Mouse (Mus musculus) limb, embryonic 15.5 days (tissue): ENCODE data around the gene Ppp1r14a. TPM values are rescaled to one million over a fixed set of nuclear protein-coding genes. Genes with fewer than 3 reads are reported as not detected.

Experiments
- ATAC-seq: fragments of 200-750 bp; cut with Nextera tagmentation; 2 replicates; pipeline ENCODE4 v1.8.0; 2017; ENCODE audit warnings: low read depth, moderate TSS enrichment; ENCODE audit not compliant: insufficient number of reproducible peaks, low FRiP score, low TSS enrichment
- H3K27ac ChIP-seq: fragments of 300-500 bp; sonication (generic); 2 replicates; pipeline ENCODE4 v1.5.1; 2015; ENCODE audit warnings: moderate library complexity, mild to moderate bottlenecking, inconsistent platforms
- H3K27me3 ChIP-seq: fragments of 300-500 bp; sonication (generic); 2 replicates; pipeline ENCODE4 v1.6.1; 2015; ENCODE audit warnings: inconsistent platforms
- H3K36me3 ChIP-seq: fragments of 300-500 bp; sonication (generic); 2 replicates; pipeline ENCODE4 v1.6.1; 2015; ENCODE audit warnings: inconsistent platforms
- H3K4me1 ChIP-seq: fragments of 300-500 bp; sonication (generic); 2 replicates; pipeline ENCODE4 v1.6.1; 2015; ENCODE audit warnings: inconsistent platforms
- H3K4me2 ChIP-seq: fragments of 300-500 bp; sonication (generic); 2 replicates; pipeline ENCODE4 v1.6.1; 2015; ENCODE audit warnings: mild to moderate bottlenecking, inconsistent platforms
- H3K4me3 ChIP-seq: fragments of 300-500 bp; sonication (generic); 2 replicates; pipeline ENCODE4 v1.5.1; 2015; ENCODE audit warnings: mild to moderate bottlenecking, inconsistent platforms
- H3K9ac ChIP-seq: fragments of 300-500 bp; sonication (generic); 2 replicates; pipeline ENCODE4 v1.6.1; 2015; ENCODE audit warnings: inconsistent platforms
- H3K9me3 ChIP-seq: fragments of 300-500 bp; sonication (generic); 2 replicates; pipeline ENCODE4 v1.6.1; 2016; ENCODE audit warnings: inconsistent platforms
- WGBS: fragments of 180-500 bp; shearing (Covaris S2); methylation state at CpG from one replicate; pipeline ENCODE4 v1.1.7; 2015; 5-methylcytosine and 5-hydroxymethylcytosine counted together
- polyA plus RNA-seq: library from polyadenylated mRNA; unstranded; fragments of >200 nt; fragmentation: Nextera tagmentation; extraction: Ambion mirVana; gene quantifications from 2 replicates; pipeline ENCODE4 v1.2.1, GENCODE M21; 2015

Ppp1r14a gene
- polyA plus RNA-seq, 1 experiment from 2014 or later, result 15.5 TPM

DNA sequence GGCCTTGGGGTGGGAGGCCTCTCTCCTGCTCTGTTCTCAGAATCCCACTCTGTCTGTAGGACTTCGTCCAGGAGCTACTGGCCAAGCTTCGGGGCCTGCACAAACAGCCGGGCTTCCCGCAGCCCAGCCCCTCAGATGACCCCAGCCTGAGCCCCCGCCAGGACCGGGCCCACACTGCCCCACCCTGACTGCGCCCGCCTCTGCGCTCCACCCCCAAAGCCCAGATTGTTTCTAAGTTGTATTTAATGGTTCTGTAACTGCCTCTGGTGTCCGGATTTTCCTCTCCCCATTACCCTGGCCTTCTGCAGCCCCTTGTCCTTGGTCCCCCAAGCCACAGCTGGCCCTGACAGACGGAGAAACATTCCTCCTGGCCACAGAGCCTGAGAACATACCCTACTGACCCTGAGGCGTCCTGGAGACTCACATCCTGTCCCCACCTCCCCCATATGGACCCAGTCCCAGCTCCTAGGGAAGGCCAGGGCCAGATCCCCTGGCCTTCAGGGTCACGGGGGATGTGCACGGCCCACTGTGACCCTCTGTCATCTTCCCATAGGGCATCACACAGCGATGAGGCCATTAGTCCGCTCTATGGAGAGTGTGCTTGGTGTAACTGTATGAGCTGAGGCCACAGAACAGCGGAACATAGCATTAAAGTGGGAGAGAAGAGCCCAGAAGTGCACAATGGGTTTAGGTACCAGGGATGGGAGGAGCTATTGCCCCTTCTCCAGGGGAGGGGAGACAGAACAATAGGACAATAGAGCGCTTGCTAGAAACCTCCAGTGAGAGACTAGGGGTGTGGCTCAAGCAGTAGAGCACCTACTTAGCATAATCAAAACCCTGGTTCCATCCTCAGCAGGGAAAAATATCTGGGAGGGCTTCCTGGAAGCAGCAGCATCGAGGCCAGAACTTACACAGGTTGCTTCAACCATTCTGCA, 4.3 kb downstream of the Ppp1r14a start:
- H3K27me3 ChIP-seq, result no peaks in the 10 kb centered on the region
- H3K4me3 ChIP-seq, result no peak overlapping the region
- no peak overlapping the region for H3K4me2 ChIP-seq
- peaks cover 48% of the 10 kb centered on the region for H3K4me1 ChIP-seq
- no peak for ATAC-seq
- H3K9me3 ChIP-seq, result no peaks in the 10 kb centered on the region
- WGBS, result 43% methylated on average over 19 of the region's 19 CpGs
- H3K36me3 ChIP-seq, result no peaks in the 10 kb centered on the region
- no peak overlapping the region for H3K27ac ChIP-seq
- 0 out of 2 replicates have a peak overlapping the region, but pooled peaks have one; percentile 14 for H3K9ac ChIP-seq

- H3K4me1 ChIP-seq, result peaks cover 40% of the 10 kb centered on the region
- no peak overlapping the region for H3K9ac ChIP-seq
- no peak overlapping the region for H3K4me3 ChIP-seq
- 69% methylated on average over 13 of the region's 13 CpGs for WGBS
- H3K27ac ChIP-seq, result no peak overlapping the region
- H3K36me3 ChIP-seq, result no peaks in the 10 kb centered on the region
- H3K27me3 ChIP-seq, result no peaks in the 10 kb centered on the region
- no peak for ATAC-seq
- no peaks in the 10 kb centered on the region for H3K9me3 ChIP-seq
- H3K4me2 ChIP-seq, result no peak overlapping the region
These were observed 5.1 kb downstream of the Ppp1r14a start for GRCm38 (mm10) chr7:29294111-29294761.

DNA sequence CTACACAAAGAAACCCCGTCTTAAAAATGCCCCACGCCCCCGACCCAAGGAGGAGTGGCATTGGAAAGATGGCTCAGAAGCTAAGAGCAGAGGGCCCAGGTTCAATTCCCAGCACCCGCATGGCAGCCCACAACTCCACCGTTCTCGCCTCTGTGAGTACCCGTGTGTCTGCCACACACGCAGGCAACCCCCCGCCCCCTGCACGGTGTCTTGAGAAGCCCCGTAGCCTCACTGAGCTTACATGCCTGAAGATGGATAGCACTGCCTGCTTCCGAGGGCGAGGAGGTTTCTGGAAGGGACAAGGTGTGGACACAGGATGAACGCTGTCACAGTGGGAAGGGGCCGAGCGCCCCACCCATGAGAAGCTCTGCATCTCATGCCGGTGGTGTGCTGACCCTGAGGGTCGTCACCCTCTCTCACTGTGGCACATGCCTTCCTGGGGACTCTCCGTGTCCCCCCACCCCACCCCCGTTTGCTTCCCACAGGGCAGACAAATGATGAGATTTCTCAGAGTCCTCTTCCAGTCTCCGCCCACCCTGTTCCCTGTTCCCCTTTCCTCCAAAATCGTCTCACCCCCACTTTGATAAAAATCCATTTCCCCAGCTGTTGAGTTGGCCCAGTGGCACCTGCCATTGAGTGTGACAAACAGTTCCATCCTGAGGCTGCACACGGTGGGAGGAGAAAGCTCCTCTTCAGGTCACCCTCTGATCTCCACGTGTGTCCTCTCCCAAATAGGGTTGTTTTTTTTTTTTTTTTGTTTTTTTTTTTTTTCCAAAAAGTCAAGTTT, 6.9 kb downstream of the Ppp1r14a start:
- Histone ChIP-seq H3K27ac (no peak overlapping the region), H3K9ac (no peak overlapping the region), H3K9me3 (no peaks in the 10 kb centered on the region), H3K4me2 (no peak overlapping the region), H3K36me3 (no peaks in the 10 kb centered on the region), H3K4me1 (peaks cover 30% of the 10 kb centered on the region), H3K27me3 (no peaks in the 10 kb centered on the region), H3K4me3 (no peak overlapping the region)
- no peak for ATAC-seq
- WGBS, result 82% methylated on average over 24 of the region's 24 CpGs

DNA sequence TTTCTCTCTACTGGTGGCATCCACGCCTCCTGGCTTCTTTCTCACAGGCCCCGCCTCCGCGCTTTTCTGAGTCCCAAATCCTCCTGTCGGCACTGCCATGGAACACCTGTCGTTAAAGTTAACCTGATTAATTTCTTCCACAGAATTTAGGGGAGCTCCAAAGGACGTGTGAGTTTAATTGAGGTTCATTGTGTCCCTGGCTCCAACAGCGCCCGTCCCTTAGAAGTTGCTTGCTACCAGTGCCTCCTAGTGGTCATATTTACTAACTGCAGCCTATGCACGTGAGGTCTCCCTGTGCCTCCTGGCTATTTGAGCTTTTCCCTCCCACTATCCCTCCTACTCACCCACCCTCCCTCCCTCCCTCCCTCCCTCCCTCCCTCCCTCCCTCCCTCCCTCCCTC, 7.9 kb downstream of the Ppp1r14a start:
- Histone ChIP-seq H3K4me1 (peaks cover 23% of the 10 kb centered on the region), H3K9me3 (no peaks in the 10 kb centered on the region), H3K27me3 (no peaks in the 10 kb centered on the region), H3K4me3 (no peak overlapping the region), H3K4me2 (no peak overlapping the region), H3K36me3 (no peaks in the 10 kb centered on the region), H3K27ac (no peak overlapping the region), H3K9ac (no peak overlapping the region)
- WGBS, result 9% methylated on average over 10 of the region's 10 CpGs
- no peak for ATAC-seq

DNA sequence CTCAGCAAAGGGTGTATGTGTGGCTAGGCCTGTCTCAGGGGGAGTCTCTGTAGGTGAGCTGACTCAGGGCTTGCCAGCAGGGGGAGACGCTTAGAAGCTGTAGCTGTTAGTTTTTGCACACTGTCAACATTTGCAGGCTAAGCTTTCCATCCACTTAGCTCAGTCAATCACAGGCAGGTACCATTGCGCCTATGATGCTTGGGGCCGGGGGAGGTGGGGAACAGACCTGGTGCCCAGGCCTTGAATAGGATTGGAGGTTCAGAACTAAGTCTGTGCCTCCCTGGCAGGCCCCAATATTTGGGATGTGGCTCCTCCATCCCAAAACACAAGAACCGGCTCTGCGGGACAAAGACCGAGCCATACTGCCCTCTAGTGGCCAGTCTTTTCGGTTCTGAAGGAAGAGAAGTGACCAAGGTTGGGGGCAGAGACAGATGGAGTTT, 12.0 kb downstream of the Ppp1r14a start:
- H3K9ac ChIP-seq, result no peak overlapping the region
- peak overlapping the region; percentile 32; the same call in 1 of the 2 replicates for H3K4me2 ChIP-seq
- peak overlapping the region; percentile 7; the same call in 1 of the 2 replicates for H3K4me3 ChIP-seq
- no peak overlapping the region for H3K27ac ChIP-seq
- WGBS, result 2% methylated on average over 7 of the region's 7 CpGs
- peaks cover 23% of the 10 kb centered on the region for H3K27me3 ChIP-seq
- peaks cover 30% of the 10 kb centered on the region for H3K4me1 ChIP-seq
- no peaks in the 10 kb centered on the region for H3K9me3 ChIP-seq
- ATAC-seq, result no peak
- H3K36me3 ChIP-seq, result no peaks in the 10 kb centered on the region

DNA sequence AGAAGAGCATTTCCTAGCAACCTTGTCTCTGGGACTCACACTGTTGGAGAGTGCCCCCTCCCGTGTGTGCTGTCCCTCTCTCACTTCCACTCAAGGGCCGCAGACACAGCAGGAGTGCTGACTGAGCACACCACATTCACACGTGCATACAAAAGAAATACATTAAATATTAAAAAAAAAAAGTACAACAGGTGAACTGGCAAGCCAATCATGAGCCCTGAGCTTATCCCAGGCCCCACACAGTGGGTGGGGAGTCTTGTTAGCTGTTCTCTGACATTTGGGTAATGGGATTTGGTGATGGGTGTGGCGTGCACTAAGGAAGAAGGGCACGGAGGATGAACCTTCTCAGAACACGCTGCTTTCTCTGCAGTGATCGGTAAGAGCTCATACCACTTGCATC, 13.5 kb downstream of the Ppp1r14a start:
- Histone ChIP-seq H3K27me3 (peaks cover 24% of the 10 kb centered on the region), H3K4me1 (peaks cover 40% of the 10 kb centered on the region), H3K27ac (no peak overlapping the region), H3K9me3 (no peaks in the 10 kb centered on the region), H3K36me3 (no peaks in the 10 kb centered on the region), H3K4me3 (no peak overlapping the region), H3K9ac (no peak overlapping the region), H3K4me2 (no peak overlapping the region)
- no peak for ATAC-seq
- WGBS, result 73% methylated on average over 7 of the region's 7 CpGs

DNA sequence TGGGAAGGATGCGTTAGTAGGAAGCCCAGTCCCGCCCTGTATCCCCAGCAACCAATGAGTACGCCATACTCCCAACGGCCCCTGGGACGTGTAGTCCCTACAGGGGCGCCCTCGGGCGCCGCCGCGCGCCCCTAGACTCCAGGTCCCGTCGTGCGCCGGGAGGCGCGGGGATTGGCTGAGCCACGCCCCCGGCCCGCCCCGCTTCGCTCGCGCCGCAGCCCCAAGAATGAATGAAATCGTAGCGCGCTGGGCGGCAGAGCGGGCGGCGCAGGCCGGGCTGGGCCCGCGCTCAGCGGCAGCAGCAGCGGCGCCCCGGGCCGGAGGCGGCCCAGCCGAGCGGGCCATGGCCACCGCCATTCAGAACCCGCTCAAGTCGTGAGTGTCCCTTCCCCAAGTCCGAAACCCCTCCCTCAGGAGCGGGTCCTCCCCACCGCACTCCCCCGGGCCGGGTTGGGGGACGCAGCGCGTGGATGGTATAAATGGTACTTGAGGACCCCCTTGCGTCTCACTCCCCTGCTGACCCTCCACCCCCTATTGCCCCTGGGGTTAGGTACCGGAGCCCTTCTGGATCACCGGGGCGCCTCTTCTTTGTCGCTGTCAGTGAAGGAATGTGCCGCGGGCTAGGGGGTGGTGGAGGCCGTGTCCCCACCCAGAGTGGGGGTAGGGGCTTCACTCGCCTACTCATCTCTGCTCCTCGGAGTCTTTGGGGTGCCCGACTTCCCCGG, 14.8 kb downstream of the Ppp1r14a start, which contains the start of gene Dpf1:
TSS of gene Dpf1 (plus strand) at position 214 of the 725 bp plus-strand sequence.
- H3K36me3 ChIP-seq, result no peaks in the 10 kb centered on the region
- H3K9ac ChIP-seq, result peak within 1 kb of the TSS; percentile 50
- ATAC-seq, result peak; percentile 62
- WGBS, result under 1% methylated on average over 66 of the region's 67 CpGs
- H3K9me3 ChIP-seq, result no peaks in the 10 kb centered on the region
- peaks cover 24% of the 10 kb centered on the region for H3K27me3 ChIP-seq
- H3K4me2 ChIP-seq, result peak within 1 kb of the TSS; percentile 99
- H3K27ac ChIP-seq, result no peak within 1 kb of the TSS
- H3K4me1 ChIP-seq, result peaks cover 51% of the 10 kb centered on the region
- peak within 1 kb of the TSS; percentile 56 for H3K4me3 ChIP-seq

DNA sequence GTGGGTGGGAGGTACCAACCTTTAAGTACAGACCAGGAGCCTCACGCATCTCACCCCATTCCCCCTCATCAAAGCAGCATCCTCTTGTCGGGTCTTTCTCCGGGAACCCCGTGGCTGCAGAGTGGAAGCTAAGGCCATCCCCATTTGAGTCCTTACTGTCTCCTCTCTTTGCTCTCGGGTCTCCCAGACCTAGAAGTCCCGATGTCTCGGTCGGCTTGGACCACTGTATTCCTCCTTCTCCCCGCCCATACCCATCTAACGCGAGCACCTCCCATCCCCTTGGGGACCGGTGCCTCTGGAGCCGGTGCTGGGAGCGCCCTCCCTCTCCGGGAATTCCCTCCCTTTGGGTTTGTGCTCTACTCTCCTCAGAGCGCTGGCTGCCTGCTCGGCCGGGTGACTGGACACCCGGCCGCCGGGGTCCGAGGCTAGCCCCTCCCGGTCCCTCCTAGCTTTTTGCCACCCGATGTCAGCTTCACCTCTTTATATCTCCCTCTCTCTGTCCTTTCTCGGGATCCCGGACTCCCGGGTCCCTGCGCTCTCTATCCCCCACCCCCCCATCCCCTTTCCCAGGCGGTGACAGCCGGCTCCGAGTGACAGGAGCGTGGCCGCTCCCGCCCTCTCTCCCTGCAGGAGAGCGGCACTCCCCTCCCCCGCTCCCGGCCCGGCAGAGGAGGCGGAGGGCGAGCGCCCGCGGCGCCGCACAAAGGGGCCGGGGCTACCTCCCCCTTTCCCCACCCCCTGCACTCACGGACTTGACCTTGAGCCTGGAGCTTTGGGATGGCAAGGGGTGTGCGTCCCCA, 15.6 kb downstream of the Ppp1r14a start:
- no peak for ATAC-seq
- Histone ChIP-seq H3K9me3 (no peaks in the 10 kb centered on the region), H3K4me1 (peaks cover 59% of the 10 kb centered on the region), H3K9ac (peak overlapping the region; percentile 50), H3K4me3 (peak overlapping the region; percentile 56), H3K4me2 (peak overlapping the region; percentile 99), H3K27me3 (peaks cover 24% of the 10 kb centered on the region), H3K27ac (no peak overlapping the region), H3K36me3 (no peaks in the 10 kb centered on the region)
- WGBS, result under 1% methylated on average over 47 of the region's 48 CpGs

- ATAC-seq, result no peak
- WGBS, result 37% methylated on average over 9 of the region's 9 CpGs
These were observed 16.3 kb downstream of the Ppp1r14a start for GRCm38 (mm10) chr7:29305263-29305988.

DNA sequence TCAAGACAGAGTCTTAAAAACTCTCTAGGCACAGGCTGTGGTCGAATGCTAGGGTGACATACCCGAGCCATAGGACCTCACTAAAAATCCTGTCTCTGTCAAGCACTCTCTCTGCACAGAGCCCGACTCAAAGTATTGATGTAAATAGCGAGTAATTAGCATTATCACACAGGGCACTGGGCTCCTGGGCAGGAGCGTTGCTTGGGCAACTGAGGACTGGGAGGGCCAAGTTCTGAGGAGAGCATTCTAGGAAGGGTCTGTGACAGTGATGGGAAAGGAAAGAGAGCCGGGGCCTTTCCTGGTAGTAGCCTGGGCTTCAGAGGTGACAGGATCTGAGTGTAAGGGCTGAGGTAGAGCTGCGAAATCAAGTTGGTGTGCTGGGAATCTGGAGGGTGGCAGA, 17.0 kb downstream of the Ppp1r14a start:
- no peak overlapping the region for H3K4me3 ChIP-seq
- H3K27me3 ChIP-seq, result peaks cover 24% of the 10 kb centered on the region
- H3K9me3 ChIP-seq, result no peaks in the 10 kb centered on the region
- H3K4me1 ChIP-seq, result peaks cover 58% of the 10 kb centered on the region
- H3K27ac ChIP-seq, result no peak overlapping the region; the same call in 1 of the 2 replicates
- no peak overlapping the region for H3K4me2 ChIP-seq
- no peak overlapping the region for H3K9ac ChIP-seq
- ATAC-seq, result no peak
- WGBS, result 59% methylated on average over 7 of the region's 7 CpGs
- H3K36me3 ChIP-seq, result no peaks in the 10 kb centered on the region

More at GRCm38 (mm10) chr7:29305263-29305988, 16.3 kb downstream of the Ppp1r14a start:
- Histone ChIP-seq H3K4me1 (peaks cover 61% of the 10 kb centered on the region), H3K27ac (no peak overlapping the region), H3K36me3 (no peaks in the 10 kb centered on the region), H3K4me3 (peak overlapping the region; percentile 56), H3K9me3 (no peaks in the 10 kb centered on the region), H3K27me3 (peaks cover 24% of the 10 kb centered on the region), H3K9ac (peak overlapping the region; percentile 33; the same call in 1 of the 2 replicates), H3K4me2 (peak overlapping the region; percentile 99)
